Mouse (Mus musculus) bone marrow macrophage, adult 2 months (primary cell): ENCODE data around the gene Tufm.

Experiments
- CTCF ChIP-seq: IDR thresholded peaks from 2 replicates; pipeline ENCODE4 v1.5.1; 2012; ENCODE audit warnings: low read depth, mild to moderate bottlenecking, low read length, moderate library complexity
- POLR2A ChIP-seq: IDR thresholded peaks from 2 replicates; pipeline ENCODE4 v1.6.1; 2012; ENCODE audit warnings: mild to moderate bottlenecking, low read depth, low read length, borderline replicate concordance

DNA sequence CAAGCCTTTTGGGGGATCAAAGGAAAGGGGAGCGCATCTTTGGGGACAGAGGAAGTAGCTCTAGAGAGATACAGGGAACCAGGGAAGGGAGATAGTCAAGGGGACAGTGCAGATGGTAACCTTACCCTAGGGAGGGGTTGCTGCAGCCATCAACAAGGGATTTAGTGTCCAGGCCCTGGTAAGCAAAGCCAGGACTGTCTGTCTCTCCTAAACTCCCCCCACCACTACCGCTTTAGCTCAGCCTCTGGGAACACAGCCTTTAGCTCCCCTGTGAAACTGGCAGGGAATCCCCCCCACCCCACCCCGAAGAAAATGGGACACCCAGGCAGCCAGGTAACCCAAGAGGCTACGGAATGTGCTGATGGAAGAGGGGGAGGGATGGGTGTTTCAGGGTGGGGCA, 23.6 kb upstream of the Tufm start:
- TF ChIP-seq CTCF (no peak), POLR2A (no peak)
